Mouse (Mus musculus) liver, embryonic 12.5 days (tissue): ENCODE results near the gene Wbp2nl. TPM values are rescaled to one million over a fixed set of nuclear protein-coding genes. Genes with fewer than 3 reads are reported as not detected.
"Not testable (repeated sequence)": the region's sequence is repeated elsewhere in the genome, so short reads cannot be mapped to it uniquely, and the experiment has no call there.

Experiments
- ATAC-seq: fragments of 200-750 bp; cut with Nextera tagmentation; 2 replicates; pipeline ENCODE4 v1.8.0; 2017; ENCODE audit warnings: moderate number of reproducible peaks, mild to moderate bottlenecking, moderate library complexity
- H3K27ac ChIP-seq: fragments of 300-500 bp; sonication (generic); 2 replicates; pipeline ENCODE4 v1.5.1; 2016; ENCODE audit warnings: mild to moderate bottlenecking
- H3K27me3 ChIP-seq: fragments of 300-500 bp; sonication (generic); replicated peaks from 2 replicates; pipeline ENCODE4 v1.6.1; 2016; ENCODE audit warnings: mild to moderate bottlenecking, moderate library complexity
- H3K36me3 ChIP-seq: fragments of 300-500 bp; sonication (generic); 2 replicates; pipeline ENCODE4 v1.6.1; 2016; ENCODE audit warnings: mild to moderate bottlenecking, moderate library complexity
- H3K4me1 ChIP-seq: fragments of 300-500 bp; sonication (generic); 2 replicates; pipeline ENCODE4 v1.6.1; 2016
- H3K4me2 ChIP-seq: fragments of 300-500 bp; sonication (generic); 2 replicates; pipeline ENCODE4 v1.6.1; 2016; ENCODE audit warnings: mild to moderate bottlenecking, moderate library complexity
- H3K4me3 ChIP-seq: fragments of 300-500 bp; sonication (generic); 2 replicates; pipeline ENCODE4 v1.5.1; 2016; ENCODE audit warnings: mild to moderate bottlenecking, moderate library complexity
- H3K9ac ChIP-seq: fragments of 300-500 bp; sonication (generic); 2 replicates; pipeline ENCODE4 v1.6.1; 2016; ENCODE audit warnings: mild to moderate bottlenecking, moderate library complexity
- H3K9me3 ChIP-seq: fragments of 300-500 bp; sonication (generic); replicated peaks from 2 replicates; pipeline ENCODE4 v1.6.1; 2016; ENCODE audit warnings: mild to moderate bottlenecking, moderate library complexity
- WGBS: fragments of 180-500 bp; shearing (Covaris S2); methylation state at CpG from one replicate; pipeline ENCODE4 v1.1.7; 2016; ENCODE audit not compliant: insufficient replicate concordance; 5-methylcytosine and 5-hydroxymethylcytosine counted together
- polyA plus RNA-seq: library from polyadenylated mRNA; unstranded; fragments of >200 nt; fragmentation: Nextera tagmentation; extraction: Ambion mirVana; gene quantifications from 2 replicates; pipeline ENCODE4 v1.2.1, GENCODE M21; 2016

Wbp2nl gene
- polyA plus RNA-seq, 1 experiment from 2014 or later = 0.31 TPM

- peaks cover 33% of the 10 kb centered on the region for H3K36me3 ChIP-seq
- H3K9ac ChIP-seq = peak overlapping the region; percentile 99
- WGBS = 16% methylated on average over 14 of the region's 14 CpGs
- H3K9me3 ChIP-seq = no peaks in the 10 kb centered on the region
- H3K4me1 ChIP-seq = peaks cover 58% of the 10 kb centered on the region
- peak overlapping the region; percentile 96 for H3K4me3 ChIP-seq
- peak overlapping the region; percentile 84 for H3K4me2 ChIP-seq
- peak overlapping the region; percentile 94 for H3K27ac ChIP-seq
- H3K27me3 ChIP-seq = no peaks in the 10 kb centered on the region
- no peak for ATAC-seq
Measured at GRCm38 (mm10) chr15:82353078-82353744, 54.5 kb downstream of the Wbp2nl start.

- Histone ChIP-seq H3K9me3 (no peaks in the 10 kb centered on the region), H3K27ac (peak overlapping the region; percentile 94), H3K9ac (peak overlapping the region; percentile 99), H3K4me1 (peaks cover 58% of the 10 kb centered on the region), H3K36me3 (peaks cover 28% of the 10 kb centered on the region), H3K27me3 (no peaks in the 10 kb centered on the region), H3K4me3 (peak overlapping the region; percentile 96), H3K4me2 (peak overlapping the region; percentile 84)
- peak; percentile 16 for ATAC-seq
- under 1% methylated on average over 23 of the region's 23 CpGs for WGBS
Measured at GRCm38 (mm10) chr15:82353745-82354113, 55.0 kb downstream of the Wbp2nl start.

- peak; percentile 99 for ATAC-seq
- peaks cover 58% of the 10 kb centered on the region for H3K4me1 ChIP-seq
- WGBS = 2% methylated on average over 57 of the region's 57 CpGs
- H3K9me3 ChIP-seq = no peaks in the 10 kb centered on the region
- H3K27me3 ChIP-seq = no peaks in the 10 kb centered on the region
- peaks cover 22% of the 10 kb centered on the region for H3K36me3 ChIP-seq
- peak within 1 kb of the TSS; percentile 96 for H3K4me3 ChIP-seq
- peak within 1 kb of the TSS; percentile 84 for H3K4me2 ChIP-seq
- peak within 1 kb of the TSS; percentile 99 for H3K9ac ChIP-seq
- peak within 1 kb of the TSS; percentile 94 for H3K27ac ChIP-seq
Measured at GRCm38 (mm10) chr15:82354126-82354945, 55.6 kb downstream of the Wbp2nl start, which contains the start of gene Ndufa6. Ndufa6 (minus strand) TSS chr15:82354322.

- ATAC-seq = no peak
- no peaks in the 10 kb centered on the region for H3K36me3 ChIP-seq
- peak overlapping the region; percentile 31; the same call in 1 of the 2 replicates for H3K27ac ChIP-seq
- H3K9me3 ChIP-seq = no peaks in the 10 kb centered on the region
- WGBS = 61% methylated on average over 22 of the region's 22 CpGs
- peaks cover 35% of the 10 kb centered on the region for H3K4me1 ChIP-seq
- no peak overlapping the region for H3K4me3 ChIP-seq
- H3K27me3 ChIP-seq = no peaks in the 10 kb centered on the region
- no peak overlapping the region for H3K9ac ChIP-seq
- 0 out of 2 replicates have a peak overlapping the region, but pooled peaks have one; percentile 3 for H3K4me2 ChIP-seq
Measured at GRCm38 (mm10) chr15:82358431-82359260, 59.9 kb downstream of the Wbp2nl start.

- 74% methylated on average over 11 of the region's 11 CpGs for WGBS
- H3K27me3 ChIP-seq = no peaks in the 10 kb centered on the region
- no peak overlapping the region for H3K4me3 ChIP-seq
- H3K27ac ChIP-seq = peak overlapping the region; percentile 5
- no peak overlapping the region for H3K9ac ChIP-seq
- H3K36me3 ChIP-seq = no peaks in the 10 kb centered on the region
- peak; percentile 54; the same call in 1 of the 2 replicates for ATAC-seq
- H3K4me2 ChIP-seq = no peak overlapping the region
- H3K9me3 ChIP-seq = no peaks in the 10 kb centered on the region
- peaks cover 26% of the 10 kb centered on the region for H3K4me1 ChIP-seq
Measured at GRCm38 (mm10) chr15:82361459-82362018, 62.8 kb downstream of the Wbp2nl start.

GRCm38 (mm10) chr15:82362234-82362633, 63.5 kb downstream of the Wbp2nl start:
- Histone ChIP-seq H3K4me3 (no peak overlapping the region), H3K9me3 (no peaks in the 10 kb centered on the region), H3K36me3 (no peaks in the 10 kb centered on the region), H3K4me1 (peaks cover 26% of the 10 kb centered on the region), H3K9ac (no peak overlapping the region), H3K27ac (no peak overlapping the region), H3K4me2 (no peak overlapping the region), H3K27me3 (no peaks in the 10 kb centered on the region)
- ATAC-seq = no peak
- 77% methylated on average over 4 of the region's 4 CpGs for WGBS

- not testable (repeated sequence) for H3K4me2 ChIP-seq, ATAC-seq, H3K9me3 ChIP-seq, H3K9ac ChIP-seq, H3K27ac ChIP-seq, H3K36me3 ChIP-seq, H3K27me3 ChIP-seq, H3K4me3 ChIP-seq
- peaks cover 20% of the 10 kb centered on the region for H3K4me1 ChIP-seq
- 32% methylated on average over 11 of the region's 12 CpGs for WGBS
Measured at GRCm38 (mm10) chr15:82363801-82364200, 65.0 kb downstream of the Wbp2nl start.

Other genes with a start within 250 kb of the Wbp2nl start
- not detected in 2 replicates for gene 4930407I10Rik, start 239.8 kb upstream of the Wbp2nl start, polyA plus RNA-seq
- gene Mei1, start 229.0 kb upstream of the Wbp2nl start, polyA plus RNA-seq = not detected in 2 replicates
- 12.2 TPM in 2 replicates for gene Ccdc134, start 171.0 kb upstream of the Wbp2nl start, polyA plus RNA-seq
- 96.9 and 99.4 TPM in 2 replicates for gene Srebf2, start 151.8 kb upstream of the Wbp2nl start, polyA plus RNA-seq
- gene Shisa8, start 86.1 kb upstream of the Wbp2nl start, polyA plus RNA-seq = 0.31 and 0.37 TPM in 2 replicates
- 0.30 TPM in 2 replicates for gene Tnfrsf13c, start 74.6 kb upstream of the Wbp2nl start, polyA plus RNA-seq
- gene Cenpm, start 54.2 kb upstream of the Wbp2nl start, polyA plus RNA-seq = 48.3 and 51.2 TPM in 2 replicates
- gene 1500009C09Rik, start 46.6 kb upstream of the Wbp2nl start, polyA plus RNA-seq = not detected in 2 replicates
- gene Sept3, start 24.1 kb upstream of the Wbp2nl start, polyA plus RNA-seq = 0.81 and 1.4 TPM in 2 replicates
- gene Naga, start 40.0 kb downstream of the Wbp2nl start, polyA plus RNA-seq = 36.5 and 40.8 TPM in 2 replicates
- 39.1 and 42.8 TPM in 2 replicates for gene Pheta2, start 40.0 kb downstream of the Wbp2nl start, polyA plus RNA-seq
- 193 and 196 TPM in 2 replicates for gene Smdt1, start 40.0 kb downstream of the Wbp2nl start, polyA plus RNA-seq
- 368 and 383 TPM in 2 replicates for gene Ndufa6, start 55.4 kb downstream of the Wbp2nl start, polyA plus RNA-seq
- 8.0 and 8.1 TPM in 2 replicates for gene Cyp2d22, start 81.3 kb downstream of the Wbp2nl start, polyA plus RNA-seq
- not detected in 2 replicates for gene Cyp2d11, start 95.1 kb downstream of the Wbp2nl start, polyA plus RNA-seq
- 10.1 and 11.2 TPM in 2 replicates for gene Cyp2d10, start 108.2 kb downstream of the Wbp2nl start, polyA plus RNA-seq
- gene Cyp2d9, start 134.5 kb downstream of the Wbp2nl start, polyA plus RNA-seq = 0.23 and 0.47 TPM in 2 replicates